ENCODE assay signal across 13 mouse cellular contexts in genomic region chr7:80631993-80632392, GRCm38 (mm10).
"Had no signal": no experiment of that assay in that cellular context is flagged by ENCODE, and none has a peak within 500 bp of the region (broad histone marks: within the 10 kb centered on the region; RNA-seq: fewer than 3 reads in every experiment).

No protein-coding gene starts in this region.

- H3K9me3 ChIP-seq: liver, embryonic 13.5 days; lung, embryonic 15.5 days; midbrain, embryonic 12.5 days; neural tube, embryonic 13.5 days had no signal

- DNase-seq: kidney, adult 2 months; kidney, postnatal 4 days; liver; liver, embryonic 13.5 days; liver, postnatal 0 days; right cerebral cortex, adult 18-20 months; right cerebral cortex, postnatal 25 days; thymus, adult 2 months had no signal

- H3K4me2 ChIP-seq: liver, embryonic 13.5 days; lung, embryonic 15.5 days; midbrain, embryonic 12.5 days; neural tube, embryonic 13.5 days had no signal

- H3K27ac ChIP-seq: left cerebral cortex, adult 2 months; liver, embryonic 13.5 days; lung, embryonic 15.5 days; midbrain, embryonic 12.5 days; neural tube, embryonic 13.5 days had no signal

- H3K27me3 ChIP-seq: liver, embryonic 13.5 days; lung, embryonic 15.5 days; midbrain, embryonic 12.5 days; neural tube, embryonic 13.5 days had no signal

- H3K9ac ChIP-seq: liver, embryonic 13.5 days; lung, embryonic 15.5 days; midbrain, embryonic 12.5 days; neural tube, embryonic 13.5 days had no signal

- H3K4me3 ChIP-seq: left cerebral cortex, adult 2 months; liver, embryonic 13.5 days; lung, embryonic 15.5 days; midbrain, embryonic 12.5 days; neural tube, embryonic 13.5 days had no signal

- H3K36me3 ChIP-seq: liver, embryonic 13.5 days; lung, embryonic 15.5 days; midbrain, embryonic 12.5 days had no signal

- ATAC-seq: liver, postnatal 0 days; midbrain, embryonic 16.5 days had no signal
